Mouse (Mus musculus): Measurements from ENCODE around the gene Arid1b. TPM values are rescaled to one million over a fixed set of nuclear protein-coding genes. Genes with fewer than 3 reads are reported as not detected.

Arid1b gene
- polyA plus RNA-seq, 1 experiment, result 9.1 TPM

- H3K4me3 ChIP-seq (ENCODE audit: insufficient read depth, poor library complexity, severe bottlenecking), result no peak overlapping the region
- no peak overlapping the region for H3ac ChIP-seq (ENCODE audit: control insufficient read depth, insufficient read length, low read depth)
- H3K36me3 ChIP-seq (ENCODE audit: control insufficient read depth, insufficient read depth), result no peaks in the 10 kb centered on the region
- TF ChIP-seq CTCF (IDR thresholded peaks at IDR 0.05; ENCODE audit: control insufficient read depth, insufficient read depth, insufficient read length), result no peak
- no peak for TF ChIP-seq MAX (IDR thresholded peaks at IDR 0.05)
- no peak for TF ChIP-seq MYOD1 (IDR thresholded peaks at IDR 0.05; ENCODE audit: control insufficient read depth, insufficient read length, low read depth)
- TF ChIP-seq FOSL1 (IDR thresholded peaks at IDR 0.05; ENCODE audit: insufficient read depth, low read length, poor library complexity, severe bottlenecking), result no peak
- TF ChIP-seq MYOG (IDR thresholded peaks at IDR 0.05; ENCODE audit: control insufficient read depth, extremely low read depth, insufficient read length), result no peak
- TF ChIP-seq CEBPB (IDR thresholded peaks at IDR 0.05; ENCODE audit: low read depth), result no peak
- TF ChIP-seq USF1 (IDR thresholded peaks at IDR 0.05; ENCODE audit: low read depth), result no peak
- H3K27me3 ChIP-seq (ENCODE audit: control insufficient read depth, insufficient read depth, insufficient read length), result no peaks in the 10 kb centered on the region
- peaks cover 2% of the 10 kb centered on the region for H3K79me3 ChIP-seq (ENCODE audit: low read depth)
- H3K79me2 ChIP-seq (ENCODE audit: control insufficient read depth, insufficient read depth), result peaks cover 7% of the 10 kb centered on the region
Measured at GRCm38 (mm10) chr17:5195397-5195796, 201.3 kb downstream of the Arid1b start.

- Histone ChIP-seq H3K4me3 (ENCODE audit: insufficient read depth, poor library complexity, severe bottlenecking) (no peak overlapping the region), H3K79me2 (ENCODE audit: control insufficient read depth, insufficient read depth) (peaks cover 7% of the 10 kb centered on the region), H3K36me3 (ENCODE audit: control insufficient read depth, insufficient read depth) (no peaks in the 10 kb centered on the region), H3K27me3 (ENCODE audit: control insufficient read depth, insufficient read depth, insufficient read length) (no peaks in the 10 kb centered on the region), H3ac (ENCODE audit: control insufficient read depth, insufficient read length, low read depth) (no peak overlapping the region), H3K79me3 (ENCODE audit: low read depth) (peaks cover 2% of the 10 kb centered on the region)
- TF ChIP-seq MYOG (IDR thresholded peaks at IDR 0.05; ENCODE audit: control insufficient read depth, extremely low read depth, insufficient read length), result no peak
- TF ChIP-seq USF1 (IDR thresholded peaks at IDR 0.05; ENCODE audit: low read depth), result no peak
- TF ChIP-seq CTCF (IDR thresholded peaks at IDR 0.05; ENCODE audit: control insufficient read depth, insufficient read depth, insufficient read length), result no peak
- TF ChIP-seq MAX (IDR thresholded peaks at IDR 0.05), result no peak
- TF ChIP-seq MYOD1 (IDR thresholded peaks at IDR 0.05; ENCODE audit: control insufficient read depth, insufficient read length, low read depth), result no peak
- TF ChIP-seq CEBPB (IDR thresholded peaks at IDR 0.05; ENCODE audit: low read depth), result no peak
- no peak for TF ChIP-seq FOSL1 (IDR thresholded peaks at IDR 0.05; ENCODE audit: insufficient read depth, low read length, poor library complexity, severe bottlenecking)
Measured at GRCm38 (mm10) chr17:5196005-5196404, 201.9 kb downstream of the Arid1b start.

GRCm38 (mm10) chr17:5196508-5196907, 202.4 kb downstream of the Arid1b start:
- H3K36me3 ChIP-seq (ENCODE audit: control insufficient read depth, insufficient read depth), result no peaks in the 10 kb centered on the region
- peaks cover 2% of the 10 kb centered on the region for H3K79me3 ChIP-seq (ENCODE audit: low read depth)
- H3K4me3 ChIP-seq (ENCODE audit: insufficient read depth, poor library complexity, severe bottlenecking), result no peak overlapping the region
- TF ChIP-seq CEBPB (IDR thresholded peaks at IDR 0.05; ENCODE audit: low read depth) (no peak), MYOG (IDR thresholded peaks at IDR 0.05; ENCODE audit: control insufficient read depth, extremely low read depth, insufficient read length) (no peak), MAX (IDR thresholded peaks at IDR 0.05) (no peak)
- H3K79me2 ChIP-seq (ENCODE audit: control insufficient read depth, insufficient read depth), result peaks cover 3% of the 10 kb centered on the region
- no peaks in the 10 kb centered on the region for H3K27me3 ChIP-seq (ENCODE audit: control insufficient read depth, insufficient read depth, insufficient read length)
- H3ac ChIP-seq (ENCODE audit: control insufficient read depth, insufficient read length, low read depth), result no peak overlapping the region

GRCm38 (mm10) chr17:5197083-5197482, 203.0 kb downstream of the Arid1b start:
- Histone ChIP-seq H3K27me3 (ENCODE audit: control insufficient read depth, insufficient read depth, insufficient read length) (no peaks in the 10 kb centered on the region), H3K4me3 (ENCODE audit: insufficient read depth, poor library complexity, severe bottlenecking) (no peak overlapping the region), H3K79me2 (ENCODE audit: control insufficient read depth, insufficient read depth) (no peaks in the 10 kb centered on the region), H3ac (ENCODE audit: control insufficient read depth, insufficient read length, low read depth) (no peak overlapping the region), H3K36me3 (ENCODE audit: control insufficient read depth, insufficient read depth) (no peaks in the 10 kb centered on the region), H3K79me3 (ENCODE audit: low read depth) (peaks cover 2% of the 10 kb centered on the region)
- TF ChIP-seq CTCF (IDR thresholded peaks at IDR 0.05; ENCODE audit: control insufficient read depth, insufficient read depth, insufficient read length) (no peak), MAX (IDR thresholded peaks at IDR 0.05) (no peak)

- Histone ChIP-seq H3K79me3 (ENCODE audit: low read depth) (no peaks in the 10 kb centered on the region), H3K4me3 (ENCODE audit: insufficient read depth, poor library complexity, severe bottlenecking) (no peak overlapping the region), H3K36me3 (ENCODE audit: control insufficient read depth, insufficient read depth) (no peaks in the 10 kb centered on the region), H3K27me3 (ENCODE audit: control insufficient read depth, insufficient read depth, insufficient read length) (no peaks in the 10 kb centered on the region), H3ac (ENCODE audit: control insufficient read depth, insufficient read length, low read depth) (no peak overlapping the region), H3K79me2 (ENCODE audit: control insufficient read depth, insufficient read depth) (peaks cover 7% of the 10 kb centered on the region)
- TF ChIP-seq CEBPB (IDR thresholded peaks at IDR 0.05; ENCODE audit: low read depth) (no peak), MYOD1 (IDR thresholded peaks at IDR 0.05; ENCODE audit: control insufficient read depth, insufficient read length, low read depth) (no peak), MAX (IDR thresholded peaks at IDR 0.05) (no peak), MYOG (IDR thresholded peaks at IDR 0.05; ENCODE audit: control insufficient read depth, extremely low read depth, insufficient read length) (no peak), CTCF (IDR thresholded peaks at IDR 0.05; ENCODE audit: control insufficient read depth, insufficient read depth, insufficient read length) (no peak)
Measured at GRCm38 (mm10) chr17:5197765-5198164, 203.6 kb downstream of the Arid1b start.

- TF ChIP-seq CTCF (IDR thresholded peaks at IDR 0.05; ENCODE audit: control insufficient read depth, insufficient read depth, insufficient read length) (no peak), MAX (IDR thresholded peaks at IDR 0.05) (no peak), MYOD1 (IDR thresholded peaks at IDR 0.05; ENCODE audit: control insufficient read depth, insufficient read length, low read depth) (no peak), FOSL1 (IDR thresholded peaks at IDR 0.05; ENCODE audit: insufficient read depth, low read length, poor library complexity, severe bottlenecking) (no peak), USF1 (IDR thresholded peaks at IDR 0.05; ENCODE audit: low read depth) (no peak), MYOG (IDR thresholded peaks at IDR 0.05; ENCODE audit: control insufficient read depth, extremely low read depth, insufficient read length) (no peak), CEBPB (IDR thresholded peaks at IDR 0.05; ENCODE audit: low read depth) (no peak)
- H3ac ChIP-seq (ENCODE audit: control insufficient read depth, insufficient read length, low read depth), result no peak overlapping the region
- H3K79me2 ChIP-seq (ENCODE audit: control insufficient read depth, insufficient read depth), result peaks cover 11% of the 10 kb centered on the region
- H3K36me3 ChIP-seq (ENCODE audit: control insufficient read depth, insufficient read depth), result no peaks in the 10 kb centered on the region
- H3K27me3 ChIP-seq (ENCODE audit: control insufficient read depth, insufficient read depth, insufficient read length), result no peaks in the 10 kb centered on the region
- no peaks in the 10 kb centered on the region for H3K79me3 ChIP-seq (ENCODE audit: low read depth)
- H3K4me3 ChIP-seq (ENCODE audit: insufficient read depth, poor library complexity, severe bottlenecking), result no peak overlapping the region
Measured at GRCm38 (mm10) chr17:5198252-5198651, 204.1 kb downstream of the Arid1b start.
